Mouse (Mus musculus) ZHBTc4 (cell line): ENCODE results near the gene Wnt10a.
A peak's percentile ranks its signal among the peaks of the same experiment; 100 is the strongest.
"Not testable (repeated sequence)": the region's sequence is repeated elsewhere in the genome, so short reads cannot be mapped to it uniquely, and the experiment has no call there.

Experiments used
- DNase-seq: peaks from one replicate; pipeline ENCODE4 v3.0.0-alpha.2; 2011; ENCODE audit warnings: low read depth, low spot score

The Wnt10a gene

GRCm38 (mm10) chr1:74814931-74815647, 23.8 kb downstream of the Wnt10a start:
- DNase-seq, result peak; percentile 42

- DNase-seq, result not testable (repeated sequence)
Observed at GRCm38 (mm10) chr1:74815965-74816364, 24.6 kb downstream of the Wnt10a start.

GRCm38 (mm10) chr1:74816612-74817199, 25.4 kb downstream of the Wnt10a start:
- DNase-seq, result peak; percentile 96

GRCm38 (mm10) chr1:74817219-74817618, 25.9 kb downstream of the Wnt10a start:
- DNase-seq, result no peak

GRCm38 (mm10) chr1:74818509-74818908, 27.2 kb downstream of the Wnt10a start:
- peak; percentile 41 for DNase-seq

- DNase-seq, result peak; percentile 47
Observed at GRCm38 (mm10) chr1:74823598-74823997, 32.3 kb downstream of the Wnt10a start.

GRCm38 (mm10) chr1:74824518-74825302, 33.4 kb downstream of the Wnt10a start:
- peak; percentile 97 for DNase-seq

GRCm38 (mm10) chr1:74830061-74830460, 38.7 kb downstream of the Wnt10a start:
- no peak for DNase-seq

GRCm38 (mm10) chr1:74833255-74833654, 41.9 kb downstream of the Wnt10a start:
- DNase-seq, result peak; percentile 62

- DNase-seq, result no peak
Observed at GRCm38 (mm10) chr1:74843090-74843489, 51.8 kb downstream of the Wnt10a start.

- DNase-seq, result no peak
Observed at GRCm38 (mm10) chr1:74846341-74846740, 55.0 kb downstream of the Wnt10a start.

GRCm38 (mm10) chr1:74848946-74849345, 57.6 kb downstream of the Wnt10a start:
- no peak for DNase-seq

- DNase-seq, result no peak
Observed at GRCm38 (mm10) chr1:74850251-74850650, 58.9 kb downstream of the Wnt10a start.

- peak; percentile 71 for DNase-seq
Observed at GRCm38 (mm10) chr1:74851001-74851775, 59.9 kb downstream of the Wnt10a start.
